Mouse (Mus musculus): ENCODE measurements around the gene Perp. TPM values are rescaled to one million over a fixed set of nuclear protein-coding genes. Genes with fewer than 3 reads are reported as not detected.

Gene Perp
- total RNA-seq, 2 experiments from 2014 or later: 4.5 to 5.6 TPM

GRCm38 (mm10) chr10:18860831-18861230, 16.0 kb downstream of the Perp start:
- intact Hi-C loops (cut with DNase I): no loop called here
- DNase-seq: no peak

GRCm38 (mm10) chr10:18861418-18861817, 16.6 kb downstream of the Perp start:
- intact Hi-C loops (cut with DNase I): no loop called here

GRCm38 (mm10) chr10:18863332-18863731, 18.5 kb downstream of the Perp start:
- DNase-seq: no peak
- intact Hi-C loops (cut with DNase I): no loop called here

More at GRCm38 (mm10) chr10:18861418-18861817, 16.6 kb downstream of the Perp start:
- no peak for DNase-seq

- intact Hi-C loops (cut with DNase I): no loop called here
- DNase-seq: no peak
These were observed 19.9 kb downstream of the Perp start for GRCm38 (mm10) chr10:18864753-18865152.

GRCm38 (mm10) chr10:18870990-18871389, 26.2 kb downstream of the Perp start:
- DNase-seq: no peak

GRCm38 (mm10) chr10:18876211-18876610, 31.4 kb downstream of the Perp start:
- DNase-seq: no peak
- intact Hi-C loops (cut with DNase I): no loop called here

More at GRCm38 (mm10) chr10:18870990-18871389, 26.2 kb downstream of the Perp start:
- intact Hi-C loops (cut with DNase I): no loop called here

GRCm38 (mm10) chr10:18878111-18878510, 33.3 kb downstream of the Perp start:
- intact Hi-C loops (cut with DNase I): no loop called here
- DNase-seq: no peak

GRCm38 (mm10) chr10:18879160-18879559, 34.3 kb downstream of the Perp start:
- DNase-seq: no peak
- intact Hi-C loops (cut with DNase I): no loop called here

GRCm38 (mm10) chr10:18879690-18880089, 34.9 kb downstream of the Perp start:
- intact Hi-C loops (cut with DNase I): no loop called here
- DNase-seq: no peak

- DNase-seq: no peak
- intact Hi-C loops (cut with DNase I): no loop called here
These were observed 37.4 kb downstream of the Perp start for GRCm38 (mm10) chr10:18882190-18882589.

GRCm38 (mm10) chr10:18886918-18887625, 42.3 kb downstream of the Perp start:
- peak; percentile 44 for DNase-seq
- intact Hi-C loops (cut with DNase I): no loop called here

- intact Hi-C loops (cut with DNase I): no loop called here
- DNase-seq: no peak
These were observed 43.9 kb downstream of the Perp start for GRCm38 (mm10) chr10:18888751-18889150.

GRCm38 (mm10) chr10:18889255-18889654, 44.4 kb downstream of the Perp start:
- intact Hi-C loops (cut with DNase I): no loop called here
- no peak for DNase-seq

- intact Hi-C loops (cut with DNase I): no loop called here
- DNase-seq: no peak
These were observed 46.3 kb downstream of the Perp start for GRCm38 (mm10) chr10:18891110-18891509.

GRCm38 (mm10) chr10:18892102-18892501, 47.3 kb downstream of the Perp start:
- intact Hi-C loops (cut with DNase I): no loop called here

GRCm38 (mm10) chr10:18894259-18895166, 49.7 kb downstream of the Perp start:
- intact Hi-C loops (cut with DNase I): no loop called here
- DNase-seq: no peak

More at GRCm38 (mm10) chr10:18892102-18892501, 47.3 kb downstream of the Perp start:
- DNase-seq: no peak

- DNase-seq: peak; percentile 38
- intact Hi-C loops (cut with DNase I): loop anchor here (10.0 kb wide), 1 partner anchor 139 kb away; no protein-coding TSS in a partner anchor
These were observed 59.3 kb downstream of the Perp start for GRCm38 (mm10) chr10:18904108-18904507.

Data from left cerebral cortex, postnatal 4 days (tissue).